ENCODE assay signal across 31 mouse cellular contexts in the genomic region with DNA sequence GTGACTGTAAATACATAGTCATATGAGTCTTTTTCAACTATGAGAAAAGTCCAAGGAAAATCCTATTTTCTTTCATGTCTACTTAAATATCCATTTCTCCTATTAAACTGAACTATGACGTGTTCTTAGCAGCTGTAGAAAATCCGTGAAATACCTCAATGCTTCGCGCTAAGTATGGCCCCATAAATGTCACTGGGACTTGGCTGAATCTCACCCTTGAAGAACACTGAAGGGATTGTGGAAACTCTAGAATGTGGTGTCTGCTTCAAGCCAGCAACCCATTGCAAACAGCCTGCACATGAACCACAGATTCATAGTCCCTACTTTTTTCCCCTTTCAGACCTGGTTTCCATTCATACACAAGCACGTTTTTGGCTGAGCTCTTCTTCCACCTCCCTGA.
"Had no signal": no experiment of that assay in that cellular context is flagged by ENCODE, and none has a peak within 500 bp of the region (broad histone marks: within the 10 kb centered on the region; RNA-seq: fewer than 3 reads in every experiment).

No protein-coding gene starts in this region.

- H3K9me3 ChIP-seq: limb, embryonic 12.5 days; liver, embryonic 12.5 days; liver, embryonic 13.5 days; liver, embryonic 15.5 days; lung, embryonic 15.5 days; megakaryocyte, embryonic 14.5 days; midbrain, embryonic 10.5 days; midbrain, embryonic 12.5 days; midbrain, embryonic 13.5 days; midbrain, embryonic 15.5 days; neural tube, embryonic 12.5 days; neural tube, embryonic 13.5 days had no signal

- ATAC-seq: liver, embryonic 12.5 days; liver, postnatal 0 days; lung, postnatal 0 days; midbrain, embryonic 13.5 days; midbrain, embryonic 15.5 days; midbrain, embryonic 16.5 days had no signal

- DNase-seq: left cerebral cortex, postnatal 4 days; liver; liver, embryonic 13.5 days; liver, postnatal 0 days; lung, adult 18-20 months; lung, adult 2 months; lung, embryonic 14.5 days; lung, postnatal 10 days; lung, postnatal 14 days; lung, postnatal 36 days; lung, postnatal 4 days; midbrain, embryonic 14.5 days had no signal

- H3K27ac ChIP-seq: left cerebral cortex, adult 2 months; limb, embryonic 12.5 days; liver, embryonic 12.5 days; liver, embryonic 13.5 days; liver, embryonic 14.5 days; liver, embryonic 15.5 days; lung, embryonic 15.5 days; macrophage; midbrain, embryonic 10.5 days; midbrain, embryonic 12.5 days; midbrain, embryonic 13.5 days; midbrain, embryonic 15.5 days; neural tube, embryonic 12.5 days; neural tube, embryonic 13.5 days had no signal

- H3K4me2 ChIP-seq: limb, embryonic 12.5 days; liver, embryonic 11.5 days; liver, embryonic 12.5 days; liver, embryonic 13.5 days; liver, embryonic 15.5 days; lung, embryonic 14.5 days; lung, embryonic 15.5 days; midbrain, embryonic 11.5 days; midbrain, embryonic 12.5 days; midbrain, embryonic 13.5 days; midbrain, embryonic 15.5 days; neural tube, embryonic 12.5 days; neural tube, embryonic 13.5 days had no signal

- H3K36me3 ChIP-seq: limb, embryonic 12.5 days; liver, embryonic 12.5 days; liver, embryonic 13.5 days; liver, embryonic 15.5 days; lung, embryonic 15.5 days; midbrain, embryonic 10.5 days; midbrain, embryonic 12.5 days; midbrain, embryonic 13.5 days; midbrain, embryonic 15.5 days; neural tube, embryonic 12.5 days; neural tube, embryonic 13.5 days had no signal

- H3K4me1 ChIP-seq: limb, embryonic 12.5 days; liver, embryonic 12.5 days; liver, embryonic 13.5 days; liver, embryonic 15.5 days; lung, embryonic 15.5 days; midbrain, embryonic 10.5 days; midbrain, embryonic 12.5 days; midbrain, embryonic 13.5 days; midbrain, embryonic 15.5 days; neural tube, embryonic 12.5 days; neural tube, embryonic 13.5 days had no signal

- H3K9ac ChIP-seq: limb, embryonic 12.5 days; liver, embryonic 12.5 days; liver, embryonic 13.5 days; liver, embryonic 14.5 days; liver, embryonic 15.5 days; liver, postnatal 0 days; lung, embryonic 14.5 days; lung, embryonic 15.5 days; midbrain, embryonic 12.5 days; midbrain, embryonic 13.5 days; midbrain, embryonic 15.5 days; neural tube, embryonic 12.5 days; neural tube, embryonic 13.5 days had no signal

- H3K4me3 ChIP-seq: left cerebral cortex, adult 2 months; limb, embryonic 12.5 days; liver, embryonic 12.5 days; liver, embryonic 13.5 days; liver, embryonic 15.5 days; lung, embryonic 15.5 days; megakaryocyte, embryonic 14.5 days; midbrain, embryonic 10.5 days; midbrain, embryonic 12.5 days; midbrain, embryonic 13.5 days; midbrain, embryonic 15.5 days; myocyte; neural tube, embryonic 12.5 days; neural tube, embryonic 13.5 days had no signal

- H3K27me3 ChIP-seq: limb, embryonic 12.5 days; liver, embryonic 12.5 days; liver, embryonic 13.5 days; liver, embryonic 15.5 days; lung, embryonic 15.5 days; megakaryocyte, embryonic 14.5 days; midbrain, embryonic 12.5 days; midbrain, embryonic 13.5 days; midbrain, embryonic 15.5 days; neural tube, embryonic 12.5 days; neural tube, embryonic 13.5 days had no signal
